Mouse (Mus musculus): ENCODE measurements at regions not wholly inside any gene's neighbourhood (a gene's known extent, or its start where the extent isn't known, plus 50 kb on each side); places are given as distances from the start of the nearest gene placed in this dataset.

MicroRNAs in the stretch of these regions (microRNA counts, 519-probe panel; counts per million panel counts)
- 5,076 counts per million, percentile 66 among the panel's probes with 10 or more counts for microRNA mmu-miR-205

Small RNA genes in the stretch of these regions (microRNA-seq; reads per million reads assigned to microRNA genes)
- gene Mir205, result 1,042 reads per million, percentile 76 among the genes with 10 or more reads in this experiment

All from forebrain, embryonic 12.5 days (tissue).